Mouse (Mus musculus) lung, postnatal 0 days (tissue): ENCODE data around the gene Olfr402. TPM values are rescaled to one million over a fixed set of nuclear protein-coding genes. Genes with fewer than 3 reads are reported as not detected.

Experiments
- ATAC-seq: fragments of 200-750 bp; cut with Nextera tagmentation; 2 replicates; pipeline ENCODE4 v1.8.0; 2017; ENCODE audit warnings: moderate library complexity
- DNase-seq: peaks from one replicate; pipeline ENCODE4 v3.0.0-alpha.2; 2016; ENCODE audit warnings: low spot score
- H3K27ac ChIP-seq: fragments of 300-500 bp; sonication (generic); 2 replicates; pipeline ENCODE4 v1.5.1; 2014; ENCODE audit warnings: antibody characterized with exemption, mild to moderate bottlenecking, low read length, mixed read lengths
- H3K27me3 ChIP-seq: fragments of 300-500 bp; sonication (generic); replicated peaks from 2 replicates; pipeline ENCODE4 v1.6.1; 2014; ENCODE audit warnings: low read length, mixed read lengths; ENCODE audit not compliant: insufficient read depth
- H3K36me3 ChIP-seq: fragments of 300-500 bp; sonication (generic); 2 replicates; pipeline ENCODE4 v1.6.1; 2014; ENCODE audit warnings: low read length, mixed read lengths; ENCODE audit not compliant: insufficient read depth
- H3K4me1 ChIP-seq: fragments of 300-500 bp; sonication (generic); 2 replicates; pipeline ENCODE4 v1.6.1; 2014; ENCODE audit warnings: antibody characterized with exemption, low read depth, low read length, mixed read lengths; ENCODE audit not compliant: insufficient read depth
- H3K4me2 ChIP-seq: fragments of 300-500 bp; sonication (generic); replicated peaks from 2 replicates; pipeline ENCODE4 v1.6.1; 2014; ENCODE audit warnings: low read depth, mild to moderate bottlenecking, low read length, moderate library complexity, mixed read lengths
- H3K4me3 ChIP-seq: fragments of 300-500 bp; sonication (generic); 2 replicates; pipeline ENCODE4 v1.5.1; 2014; ENCODE audit warnings: low read depth, low read length
- H3K9ac ChIP-seq: fragments of 300-500 bp; sonication (generic); replicated peaks from 2 replicates; pipeline ENCODE4 v1.6.1; 2014; ENCODE audit warnings: low read depth, mild to moderate bottlenecking
- H3K9me3 ChIP-seq: fragments of 300-500 bp; sonication (generic); 2 replicates; pipeline ENCODE4 v1.6.1; 2016; ENCODE audit warnings: low read length, mixed read lengths
- CTCF ChIP-seq: IDR thresholded peaks from 2 replicates; pipeline ENCODE4 v1.5.1; 2016; ENCODE audit warnings: antibody characterized with exemption, mild to moderate bottlenecking
- EP300 ChIP-seq: IDR thresholded peaks from 2 replicates; pipeline ENCODE4 v1.6.1; 2016; ENCODE audit warnings: antibody characterized with exemption, mild to moderate bottlenecking, control low read depth
- WGBS: fragments of 180-500 bp; shearing (Covaris S2); extraction: QIAGEN DNeasy Blood & Tissue Kit; methylation state at CpG from one replicate; pipeline ENCODE4 v1.1.7; 2014; 5-methylcytosine and 5-hydroxymethylcytosine counted together
- polyA plus RNA-seq: library from polyadenylated mRNA; unstranded; fragments of >200 nt; fragmentation: Nextera tagmentation; extraction: Ambion mirVana; gene quantifications from 2 replicates; pipeline ENCODE4 v1.2.1, GENCODE M21; 2015

Olfr402 gene
- polyA plus RNA-seq, 1 experiment from 2014 or later = not detected

DNA sequence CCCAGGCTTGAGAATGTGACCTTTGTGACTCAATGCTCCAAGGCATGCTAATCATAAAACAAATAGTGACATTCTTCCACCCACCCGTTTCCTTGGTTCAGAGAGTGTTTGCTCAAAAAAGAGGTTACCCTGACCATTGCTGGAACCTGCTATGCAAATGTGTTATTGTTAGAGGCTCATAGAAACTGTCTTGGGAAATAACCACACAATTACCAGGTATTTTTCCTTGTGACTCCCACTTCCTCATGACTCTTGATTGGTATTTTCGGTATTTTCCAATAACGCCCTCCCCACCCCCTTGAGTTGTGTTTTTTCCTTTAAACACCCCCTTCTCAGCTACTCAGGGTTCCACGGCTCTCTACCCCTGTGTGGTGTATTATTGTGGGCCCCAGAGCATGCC, 30.4 kb downstream of the Olfr402 start:
- Histone ChIP-seq H3K4me3 (no peak overlapping the region), H3K4me2 (no peak overlapping the region), H3K27ac (no peak overlapping the region), H3K27me3 (no peaks in the 10 kb centered on the region), H3K36me3 (no peaks in the 10 kb centered on the region), H3K9ac (no peak overlapping the region), H3K9me3 (no peaks in the 10 kb centered on the region), H3K4me1 (no peaks in the 10 kb centered on the region)
- TF ChIP-seq CTCF = no peak
- TF ChIP-seq EP300 = no peak
- DNase-seq = no peak
- ATAC-seq = no peak
- WGBS = 60% methylated on average over 4 of the region's 4 CpGs

DNA sequence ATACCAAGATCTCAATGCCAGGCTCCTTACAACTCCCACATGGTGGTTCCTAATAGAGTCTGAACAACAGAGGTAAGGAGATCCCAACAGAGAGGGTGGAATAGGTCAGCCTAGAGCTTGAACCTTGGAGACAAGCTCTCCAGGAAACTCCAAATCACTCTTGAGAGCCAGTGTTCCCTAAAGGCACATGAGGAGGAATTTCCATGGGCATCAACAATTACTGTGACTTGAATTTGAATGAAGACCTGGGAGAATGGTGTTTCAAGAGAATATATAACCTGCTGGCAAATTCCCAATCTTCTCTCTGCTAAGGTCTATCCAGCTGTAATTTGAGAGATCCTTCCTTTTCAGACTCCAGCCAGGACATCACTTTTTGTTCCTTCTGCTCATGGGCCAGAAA, 32.6 kb downstream of the Olfr402 start, which contains the start of gene Olfr403:
TSS of gene Olfr403 (plus strand) at position 301 of the 400 bp plus-strand sequence.
- DNase-seq (no peak), ATAC-seq (no peak)
- no peaks in the 10 kb centered on the region for H3K4me1 ChIP-seq
- no peak within 1 kb of the TSS for H3K9ac ChIP-seq
- H3K4me3 ChIP-seq = no peak within 1 kb of the TSS
- H3K36me3 ChIP-seq = no peaks in the 10 kb centered on the region
- H3K27me3 ChIP-seq = no peaks in the 10 kb centered on the region
- H3K9me3 ChIP-seq = no peaks in the 10 kb centered on the region
- H3K27ac ChIP-seq = no peak within 1 kb of the TSS
- H3K4me2 ChIP-seq = no peak within 1 kb of the TSS
- TF ChIP-seq CTCF (no peak), EP300 (no peak)

Other genes starting within 250 kb of the Olfr402 start
- not detected in 2 replicates for gene Olfr395, start 244.2 kb upstream of the Olfr402 start, polyA plus RNA-seq
- not detected in 2 replicates for gene Olfr23, start 216.9 kb upstream of the Olfr402 start, polyA plus RNA-seq
- not detected in 2 replicates for gene Olfr397, start 192.7 kb upstream of the Olfr402 start, polyA plus RNA-seq
- not detected in 2 replicates for gene Olfr398, start 163.1 kb upstream of the Olfr402 start, polyA plus RNA-seq
- gene Olfr139, start 97.0 kb upstream of the Olfr402 start, polyA plus RNA-seq = not detected in 2 replicates
- gene Olfr399, start 96.9 kb upstream of the Olfr402 start, polyA plus RNA-seq = not detected in 2 replicates
- not detected in 2 replicates for gene Zfp616, start 83.6 kb upstream of the Olfr402 start, polyA plus RNA-seq
- gene Olfr401, start 39.8 kb upstream of the Olfr402 start, polyA plus RNA-seq = not detected in 2 replicates
- gene Olfr403, start 32.7 kb downstream of the Olfr402 start, polyA plus RNA-seq = not detected in 2 replicates
- not detected in 2 replicates for gene Olfr43, start 57.9 kb downstream of the Olfr402 start, polyA plus RNA-seq
- gene Olfr406, start 106.3 kb downstream of the Olfr402 start, polyA plus RNA-seq = not detected in 2 replicates
- gene Olfr59, start 130.2 kb downstream of the Olfr402 start, polyA plus RNA-seq = not detected in 2 replicates
- gene Olfr410, start 184.5 kb downstream of the Olfr402 start, polyA plus RNA-seq = not detected in 2 replicates
- gene Olfr411, start 199.1 kb downstream of the Olfr402 start, polyA plus RNA-seq = not detected in 2 replicates
- gene Olfr412, start 208.5 kb downstream of the Olfr402 start, polyA plus RNA-seq = not detected in 2 replicates